Mouse (Mus musculus) lung, embryonic 15.5 days (tissue): ENCODE measurements around the gene Tsfm. TPM values are rescaled to one million over a fixed set of nuclear protein-coding genes. Genes with fewer than 3 reads are reported as not detected.
A peak's percentile ranks its signal among the peaks of the same experiment; 100 is the strongest.

ENCODE experiments used
- ATAC-seq: fragments of 200-750 bp; cut with Nextera tagmentation; 2 replicates; pipeline ENCODE4 v1.8.0; 2017; ENCODE audit warnings: moderate number of reproducible peaks, borderline replicate concordance; ENCODE audit not compliant: low FRiP score, low TSS enrichment; ENCODE audit errors: extremely low read depth
- H3K27ac ChIP-seq: fragments of 300-500 bp; sonication (generic); 2 replicates; pipeline ENCODE4 v1.5.1; 2015; ENCODE audit warnings: moderate library complexity, mild to moderate bottlenecking, inconsistent platforms
- H3K27me3 ChIP-seq: fragments of 300-500 bp; sonication (generic); 2 replicates; pipeline ENCODE4 v1.6.1; 2015; ENCODE audit warnings: inconsistent platforms
- H3K36me3 ChIP-seq: fragments of 300-500 bp; sonication (generic); 2 replicates; pipeline ENCODE4 v1.6.1; 2015; ENCODE audit warnings: inconsistent platforms
- H3K4me1 ChIP-seq: fragments of 300-500 bp; sonication (generic); 2 replicates; pipeline ENCODE4 v1.6.1; 2015; ENCODE audit warnings: inconsistent platforms
- H3K4me2 ChIP-seq: fragments of 300-500 bp; sonication (generic); 2 replicates; pipeline ENCODE4 v1.6.1; 2015; ENCODE audit warnings: inconsistent platforms, mild to moderate bottlenecking, moderate library complexity
- H3K4me3 ChIP-seq: fragments of 300-500 bp; sonication (generic); 2 replicates; pipeline ENCODE4 v1.5.1; 2015; ENCODE audit warnings: mild to moderate bottlenecking, inconsistent platforms
- H3K9ac ChIP-seq: fragments of 300-500 bp; sonication (generic); 2 replicates; pipeline ENCODE4 v1.6.1; 2015; ENCODE audit warnings: inconsistent platforms
- H3K9me3 ChIP-seq: fragments of 300-500 bp; sonication (generic); 2 replicates; pipeline ENCODE4 v1.6.1; 2016; ENCODE audit warnings: inconsistent platforms
- WGBS: fragments of 180-500 bp; shearing (Covaris S2); methylation state at CpG from one replicate; pipeline ENCODE4 v1.1.7; 2015; 5-methylcytosine and 5-hydroxymethylcytosine counted together
- polyA plus RNA-seq: library from polyadenylated mRNA; unstranded; fragments of >200 nt; fragmentation: Nextera tagmentation; extraction: Ambion mirVana; gene quantifications from 2 replicates; pipeline ENCODE4 v1.2.1, GENCODE M21; 2015

The Tsfm gene
- polyA plus RNA-seq, 1 experiment from 2014 or later = 73.2 TPM

- H3K9ac ChIP-seq = no peak overlapping the region
- 0 out of 2 replicates have a peak, but pooled peaks have one; percentile 37 for ATAC-seq
- no peak overlapping the region for H3K27ac ChIP-seq
- H3K36me3 ChIP-seq = peaks cover 7% of the 10 kb centered on the region; the same call in 1 of the 2 replicates
- H3K9me3 ChIP-seq = no peaks in the 10 kb centered on the region
- peak overlapping the region; percentile 44 for H3K4me2 ChIP-seq
- peaks cover 54% of the 10 kb centered on the region for H3K27me3 ChIP-seq
- WGBS = 2% methylated on average over 29 of the region's 29 CpGs
- H3K4me1 ChIP-seq = peaks cover 17% of the 10 kb centered on the region
- H3K4me3 ChIP-seq = peak overlapping the region; percentile 20
Observed at GRCm38 (mm10) chr10:127049395-127050118, 18.9 kb upstream of the Tsfm start.

- peaks cover 54% of the 10 kb centered on the region for H3K27me3 ChIP-seq
- ATAC-seq = no peak
- no peaks in the 10 kb centered on the region for H3K9me3 ChIP-seq
- H3K4me1 ChIP-seq = peaks cover 17% of the 10 kb centered on the region
- H3K4me3 ChIP-seq = peak overlapping the region; percentile 20; the same call in 1 of the 2 replicates
- peaks cover 7% of the 10 kb centered on the region; the same call in 1 of the 2 replicates for H3K36me3 ChIP-seq
- H3K4me2 ChIP-seq = peak overlapping the region; percentile 44
- no peak overlapping the region for H3K9ac ChIP-seq
- no peak overlapping the region for H3K27ac ChIP-seq
- 4% methylated on average over 35 of the region's 35 CpGs for WGBS
Observed at GRCm38 (mm10) chr10:127048608-127049394, 18.2 kb upstream of the Tsfm start.

GRCm38 (mm10) chr10:127047954-127048353 lies 17.3 kb upstream of the Tsfm start, which contains the start of gene Cyp27b1:
Gene Cyp27b1, plus strand, starts transcription at chr10:127048250.
- Histone ChIP-seq H3K27ac (no peak within 1 kb of the TSS), H3K4me2 (peak within 1 kb of the TSS; percentile 44), H3K4me1 (peaks cover 19% of the 10 kb centered on the region), H3K4me3 (peak within 1 kb of the TSS; percentile 20; the same call in 1 of the 2 replicates), H3K9me3 (no peaks in the 10 kb centered on the region), H3K36me3 (peaks cover 7% of the 10 kb centered on the region; the same call in 1 of the 2 replicates), H3K9ac (no peak within 1 kb of the TSS), H3K27me3 (peaks cover 54% of the 10 kb centered on the region)
- 41% methylated on average over 5 of the region's 5 CpGs for WGBS
- no peak for ATAC-seq

DNA sequence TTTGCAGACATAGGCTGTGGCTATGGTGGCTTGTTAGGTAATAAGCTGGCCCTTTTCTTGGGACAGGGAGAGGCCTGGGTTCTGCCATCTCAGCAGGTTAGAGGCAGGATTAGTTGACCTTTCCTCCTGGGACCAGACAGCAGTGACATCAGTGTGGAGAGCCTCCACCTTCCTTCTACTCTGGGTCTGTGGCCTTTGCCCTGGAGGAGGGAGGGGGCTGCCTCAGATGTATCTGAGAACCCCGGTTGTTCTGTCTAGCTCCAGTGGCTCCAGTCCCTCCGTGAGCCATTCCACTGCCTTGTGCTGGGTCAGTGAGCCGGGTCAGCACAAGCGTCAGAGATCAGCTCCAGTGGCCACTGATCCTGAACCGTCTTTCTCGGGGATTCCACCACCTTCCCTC lies 12.5 kb upstream of the Tsfm start:
- peaks cover 11% of the 10 kb centered on the region for H3K27me3 ChIP-seq
- peaks cover 7% of the 10 kb centered on the region; the same call in 1 of the 2 replicates for H3K36me3 ChIP-seq
- ATAC-seq = no peak
- WGBS = 84% methylated on average over 6 of the region's 6 CpGs
- no peaks in the 10 kb centered on the region for H3K9me3 ChIP-seq
- H3K9ac ChIP-seq = no peak overlapping the region
- H3K27ac ChIP-seq = no peak overlapping the region
- H3K4me3 ChIP-seq = peak overlapping the region; percentile 82; the same call in 1 of the 2 replicates
- H3K4me2 ChIP-seq = peak overlapping the region; percentile 97; the same call in 1 of the 2 replicates
- peaks cover 13% of the 10 kb centered on the region for H3K4me1 ChIP-seq

DNA sequence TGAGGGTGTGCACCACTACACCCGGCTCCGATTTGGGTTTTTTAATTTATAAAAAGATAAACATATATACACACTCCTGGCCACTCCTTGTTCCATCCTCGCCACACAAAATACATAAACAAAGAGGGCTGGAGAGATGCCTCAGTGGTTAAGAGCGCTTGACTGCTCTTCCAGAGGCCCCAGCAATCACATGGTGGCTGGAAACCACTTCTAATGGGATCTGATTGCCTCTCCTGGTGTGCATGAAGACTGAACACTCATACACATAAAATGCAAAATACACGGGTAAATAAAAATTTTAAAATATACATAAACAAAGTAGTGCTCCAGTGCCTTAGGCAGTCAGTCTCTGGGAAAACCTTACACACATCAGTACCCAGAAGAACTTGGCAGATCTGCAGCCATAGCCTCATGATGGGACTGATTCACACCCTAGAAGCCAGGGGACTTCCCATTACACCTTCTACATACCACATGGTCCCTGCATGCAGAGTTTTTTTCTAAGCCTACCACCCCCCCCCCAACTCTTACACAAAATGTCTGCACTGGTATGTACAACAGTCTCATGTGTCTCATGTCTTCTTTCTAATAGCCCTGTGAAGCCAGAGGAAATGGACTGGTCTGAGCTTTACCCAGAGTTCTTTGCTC lies 12.0 kb upstream of the Tsfm start:
- peaks cover 13% of the 10 kb centered on the region for H3K4me1 ChIP-seq
- ATAC-seq = no peak
- peaks cover 7% of the 10 kb centered on the region; the same call in 1 of the 2 replicates for H3K36me3 ChIP-seq
- no peaks in the 10 kb centered on the region for H3K9me3 ChIP-seq
- H3K4me3 ChIP-seq = peak overlapping the region; percentile 82
- H3K9ac ChIP-seq = peak overlapping the region; percentile 62
- peaks cover 5% of the 10 kb centered on the region for H3K27me3 ChIP-seq
- WGBS = 11% methylated on average over 5 of the region's 5 CpGs
- H3K27ac ChIP-seq = peak overlapping the region; percentile 81
- peak overlapping the region; percentile 97 for H3K4me2 ChIP-seq

DNA sequence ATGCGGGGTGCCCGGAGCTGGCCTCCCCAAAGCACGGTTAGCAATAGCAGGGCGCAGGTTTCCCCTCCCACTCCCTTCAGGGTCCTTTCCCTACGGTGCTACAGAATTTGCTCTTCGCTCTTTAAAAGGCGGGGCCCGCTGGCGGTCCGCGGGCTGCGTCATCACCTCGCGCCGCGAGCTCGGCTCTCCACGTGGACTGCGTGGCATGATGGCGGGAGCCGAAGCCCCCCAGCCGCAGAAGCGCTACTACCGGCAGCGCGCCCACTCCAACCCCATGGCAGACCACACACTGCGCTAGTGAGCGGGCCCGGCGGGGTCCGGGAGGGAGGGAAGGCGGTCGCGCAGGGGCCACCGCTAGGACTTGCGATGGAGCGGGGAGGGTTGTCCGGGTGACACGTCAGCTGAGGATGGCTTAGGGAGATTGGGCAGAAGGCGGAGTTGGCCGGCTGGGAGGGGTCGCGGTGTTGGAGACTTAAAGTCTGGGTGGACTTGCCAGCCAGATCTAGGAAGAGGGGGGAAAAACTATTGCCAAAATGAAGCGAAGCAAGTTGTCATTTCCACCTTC lies 11.2 kb upstream of the Tsfm start:
- WGBS = under 1% methylated on average over 44 of the region's 44 CpGs
- peak; percentile 88 for ATAC-seq
- Histone ChIP-seq H3K9me3 (no peaks in the 10 kb centered on the region), H3K27me3 (no peaks in the 10 kb centered on the region; the same call in 1 of the 2 replicates), H3K4me1 (peaks cover 13% of the 10 kb centered on the region), H3K9ac (peak overlapping the region; percentile 62), H3K4me2 (peak overlapping the region; percentile 97), H3K4me3 (peak overlapping the region; percentile 82), H3K36me3 (peaks cover 6% of the 10 kb centered on the region; the same call in 1 of the 2 replicates), H3K27ac (peak overlapping the region; percentile 81)

GRCm38 (mm10) chr10:127041274-127041766 lies 10.7 kb upstream of the Tsfm start, which contains the start of the genes Mettl1 and Eef1akmt3:
Gene Mettl1, plus strand, starts transcription at chr10:127041414.
Gene Eef1akmt3, minus strand, starts transcription at chr10:127041513.
- Histone ChIP-seq H3K27ac (peak within 1 kb of the TSS; percentile 81), H3K4me1 (peaks cover 13% of the 10 kb centered on the region), H3K9me3 (no peaks in the 10 kb centered on the region), H3K9ac (peak within 1 kb of the TSS; percentile 62), H3K27me3 (no peaks in the 10 kb centered on the region), H3K36me3 (peaks cover 4% of the 10 kb centered on the region; the same call in 1 of the 2 replicates), H3K4me2 (peak within 1 kb of the TSS; percentile 97), H3K4me3 (peak within 1 kb of the TSS; percentile 82)
- under 1% methylated on average over 28 of the region's 28 CpGs for WGBS
- peak; percentile 69 for ATAC-seq

GRCm38 (mm10) chr10:127040569-127041214 lies 10.1 kb upstream of the Tsfm start:
- WGBS = 1% methylated on average over 20 of the region's 20 CpGs
- no peaks in the 10 kb centered on the region for H3K27me3 ChIP-seq
- H3K9ac ChIP-seq = peak overlapping the region; percentile 62
- H3K27ac ChIP-seq = 0 out of 2 replicates have a peak overlapping the region, but pooled peaks have one; percentile 81
- H3K4me2 ChIP-seq = peak overlapping the region; percentile 97
- peaks cover 13% of the 10 kb centered on the region for H3K4me1 ChIP-seq
- peaks cover 4% of the 10 kb centered on the region; the same call in 1 of the 2 replicates for H3K36me3 ChIP-seq
- H3K4me3 ChIP-seq = peak overlapping the region; percentile 82
- H3K9me3 ChIP-seq = no peaks in the 10 kb centered on the region
- ATAC-seq = no peak

DNA sequence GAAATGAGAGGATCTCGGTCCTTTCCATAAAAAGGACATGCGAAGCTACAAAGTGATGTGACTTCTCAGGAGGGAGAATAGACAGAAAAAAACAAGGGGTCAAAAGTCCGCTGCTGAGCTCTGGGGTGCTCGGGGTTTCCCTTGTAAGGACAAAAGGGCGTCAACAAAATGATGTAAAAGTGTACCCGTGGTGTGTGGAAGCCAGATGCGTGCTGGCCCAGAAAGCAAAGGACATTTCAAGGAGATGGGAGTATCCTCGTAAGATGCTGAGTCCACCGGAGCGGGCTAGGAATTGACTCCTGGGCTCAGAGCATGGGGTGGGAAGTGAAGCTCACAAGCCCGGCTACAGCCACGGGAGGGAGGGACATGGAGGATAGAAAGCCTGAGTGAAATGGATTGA lies 7.0 kb upstream of the Tsfm start:
- H3K4me3 ChIP-seq = no peak overlapping the region
- H3K36me3 ChIP-seq = no peaks in the 10 kb centered on the region
- ATAC-seq = no peak
- H3K27me3 ChIP-seq = no peaks in the 10 kb centered on the region
- 72% methylated on average over 12 of the region's 12 CpGs for WGBS
- H3K4me1 ChIP-seq = peaks cover 8% of the 10 kb centered on the region
- no peak overlapping the region for H3K9ac ChIP-seq
- H3K27ac ChIP-seq = no peak overlapping the region
- no peak overlapping the region for H3K4me2 ChIP-seq
- H3K9me3 ChIP-seq = no peaks in the 10 kb centered on the region

DNA sequence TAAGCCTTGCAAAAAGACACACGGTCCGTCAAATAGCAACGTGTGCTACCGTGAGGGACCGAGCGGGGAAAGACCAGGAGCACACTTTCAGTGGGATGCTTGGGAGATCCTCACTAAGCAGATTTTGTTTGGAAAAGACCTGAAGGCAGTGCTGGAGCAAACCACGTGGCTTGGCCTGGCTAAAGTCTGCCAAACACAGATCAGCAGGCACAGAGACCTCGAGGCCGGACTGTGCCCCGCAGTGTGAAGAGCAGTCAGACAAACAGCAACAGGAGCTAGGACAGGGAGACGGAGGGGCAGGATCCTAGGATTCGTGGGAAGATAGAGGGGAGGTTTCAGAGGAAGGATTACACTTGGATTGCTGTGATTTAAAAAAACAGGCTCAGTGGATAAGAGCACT lies 5.6 kb upstream of the Tsfm start:
- Histone ChIP-seq H3K4me2 (no peak overlapping the region), H3K9me3 (no peaks in the 10 kb centered on the region), H3K9ac (no peak overlapping the region), H3K4me1 (0 out of 2 replicates have a peak, but pooled peaks cover 3% of the 10 kb centered on the region), H3K27me3 (no peaks in the 10 kb centered on the region), H3K27ac (no peak overlapping the region), H3K4me3 (no peak overlapping the region), H3K36me3 (no peaks in the 10 kb centered on the region)
- 74% methylated on average over 12 of the region's 12 CpGs for WGBS
- ATAC-seq = no peak
